Mouse (Mus musculus): ENCODE results near the gene Spsb4.
A peak's percentile ranks its signal among the peaks of the same experiment; 100 is the strongest.
"Not testable (repeated sequence)": the region's sequence is repeated elsewhere in the genome, so short reads cannot be mapped to it uniquely, and the experiment has no call there.

The Spsb4 gene

DNA sequence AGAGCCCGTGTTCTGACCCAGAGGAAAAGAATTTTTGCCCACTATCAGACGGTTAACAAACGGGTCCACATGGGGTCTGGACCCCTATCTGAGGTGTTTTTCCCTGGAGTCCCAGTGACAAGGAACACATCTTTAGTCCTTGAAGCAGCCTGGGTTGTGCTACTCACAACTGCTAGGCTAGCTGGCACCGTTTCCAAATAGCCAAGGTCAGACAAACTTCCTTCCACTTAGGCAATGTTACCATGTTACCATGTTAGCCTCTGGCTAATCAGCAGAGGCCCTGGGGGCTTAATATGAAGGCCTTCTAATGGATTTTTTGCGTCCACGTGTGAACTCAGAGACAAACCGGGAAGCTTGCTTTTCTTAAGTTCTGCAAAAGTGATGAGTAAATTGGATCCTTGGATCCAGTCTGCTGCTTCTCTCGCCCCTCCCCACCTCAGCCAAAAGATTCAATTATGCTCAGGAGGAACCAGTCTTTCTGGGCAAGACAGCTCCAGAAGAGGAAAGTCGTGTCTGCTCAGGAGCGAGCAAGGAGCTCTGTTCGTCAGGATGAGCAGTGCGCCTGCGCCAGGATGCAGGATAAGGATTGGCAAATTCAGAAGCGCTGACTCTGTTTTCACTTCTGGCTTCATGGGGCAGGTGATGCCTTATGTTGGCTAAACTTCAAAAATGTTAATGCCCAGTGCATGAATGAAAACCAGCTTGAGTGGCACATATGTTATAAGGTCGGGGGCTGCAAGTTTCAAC is 64.4 kb downstream of the Spsb4 start:
- no peak for DNase-seq (ENCODE audit: low read depth, low spot score)

DNA sequence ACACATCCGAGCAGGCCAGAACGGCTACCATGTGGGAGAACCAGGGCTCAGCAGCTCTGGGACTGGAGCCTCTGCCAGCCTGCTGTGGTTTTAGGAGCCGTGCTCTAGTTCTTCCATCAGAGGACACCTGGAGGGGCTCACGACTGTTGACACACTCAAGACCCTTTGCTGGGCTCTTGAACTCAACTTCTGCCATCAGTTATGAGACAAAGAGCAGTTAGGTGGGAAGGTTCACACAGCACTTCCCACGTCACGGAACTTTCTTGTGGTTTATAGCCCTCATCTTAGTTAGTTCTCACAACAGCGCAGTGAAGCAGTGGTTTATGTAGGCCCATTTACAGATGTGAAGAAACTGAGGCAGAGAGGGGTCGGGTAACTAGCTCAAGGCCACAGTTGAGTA is 65.2 kb downstream of the Spsb4 start:
- DNase-seq (ENCODE audit: low read depth, low spot score), result no peak

DNA sequence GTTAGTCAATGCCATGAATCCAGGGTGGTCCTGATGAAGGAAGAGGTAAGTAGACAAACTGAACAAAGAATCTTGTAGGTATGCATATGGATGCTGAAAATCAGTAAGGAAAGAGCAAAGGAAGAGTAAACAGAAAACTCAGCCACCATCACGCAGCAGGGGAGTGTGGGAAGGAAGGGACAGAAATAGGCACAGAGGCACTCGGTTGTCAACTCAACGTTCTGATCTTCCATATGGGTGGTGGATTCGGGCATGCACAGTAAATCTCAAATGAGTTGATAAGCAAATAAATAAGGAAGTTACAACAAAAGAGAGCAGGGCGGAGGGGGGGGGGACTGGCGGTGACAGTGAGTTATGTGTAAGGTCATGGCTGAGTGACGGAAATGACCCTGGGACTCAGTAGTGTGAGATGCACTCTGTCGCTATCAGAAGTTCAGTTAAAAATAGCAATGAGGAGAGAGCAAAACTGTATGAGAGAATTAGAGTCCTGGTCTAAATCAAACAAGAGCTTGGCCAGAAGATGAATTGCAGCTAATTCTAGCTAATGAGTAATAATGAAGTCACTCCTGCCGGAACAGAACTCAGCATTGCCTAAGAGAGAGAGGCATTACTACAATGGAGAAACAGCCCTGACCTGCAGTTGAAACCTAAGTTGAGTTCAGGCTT is 66.2 kb downstream of the Spsb4 start:
- DNase-seq (ENCODE audit: low read depth, low spot score), result no peak

DNA sequence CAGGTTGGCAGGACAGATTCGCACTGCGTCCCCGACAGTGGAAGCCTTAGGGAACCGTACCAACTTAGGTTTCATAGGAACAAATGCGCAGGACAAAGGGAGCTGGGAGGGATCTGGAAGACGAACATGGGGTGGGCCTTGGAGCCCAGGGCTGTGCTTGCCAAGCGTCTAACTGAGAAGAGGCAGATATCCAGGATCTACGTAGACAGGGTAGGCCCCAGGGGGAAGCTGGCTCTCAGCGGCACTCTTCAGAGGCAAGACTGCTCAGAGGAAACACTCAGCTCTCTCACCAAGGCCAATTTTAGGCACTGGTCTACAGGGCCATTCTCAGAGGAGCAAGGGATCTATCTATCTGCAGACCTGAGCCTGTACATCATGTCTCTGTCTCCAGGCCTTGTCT is 69.1 kb downstream of the Spsb4 start:
- DNase-seq (ENCODE audit: low read depth, low spot score), result no peak

DNA sequence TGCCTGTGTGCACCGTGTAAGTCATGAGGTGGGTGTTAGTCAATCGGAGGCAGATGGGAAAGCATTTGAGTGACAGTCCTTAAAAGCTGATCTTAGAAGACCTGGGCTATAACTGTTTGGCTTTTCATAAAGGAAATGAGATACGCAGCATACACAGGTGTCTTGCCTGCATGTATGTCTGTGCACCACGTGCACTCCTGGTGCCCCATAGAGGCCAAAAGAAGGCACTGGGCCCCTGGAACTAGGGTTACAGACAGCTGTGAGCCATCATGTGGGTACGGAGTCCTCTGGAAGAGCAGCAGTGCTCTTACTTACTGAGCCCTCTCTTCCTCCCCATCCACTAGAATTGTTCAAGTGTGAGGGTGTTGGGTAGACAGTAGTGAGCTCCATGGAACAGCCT is 70.1 kb downstream of the Spsb4 start:
- DNase-seq (ENCODE audit: low read depth, low spot score), result no peak

DNA sequence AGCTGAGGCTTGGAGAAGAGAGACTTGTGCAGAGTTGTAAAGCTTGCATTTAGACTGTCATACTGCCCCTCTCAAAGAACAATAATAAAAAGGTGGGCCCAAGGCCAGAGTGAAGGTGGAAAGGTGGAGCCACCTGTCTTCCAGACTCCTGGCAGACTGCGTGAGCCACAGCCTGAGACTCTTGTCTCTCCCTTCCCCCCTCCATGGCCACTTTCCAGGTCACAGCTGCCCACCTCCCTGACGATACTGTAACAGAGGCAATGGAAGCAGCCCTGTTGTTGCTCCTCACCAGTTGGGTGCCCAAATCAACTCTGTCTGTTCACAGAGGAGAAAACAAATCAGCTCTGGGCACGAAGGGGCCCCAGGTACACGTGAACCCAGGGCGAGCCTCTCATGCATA is 71.5 kb downstream of the Spsb4 start:
- DNase-seq (ENCODE audit: low read depth, low spot score), result no peak

- no peak for DNase-seq (ENCODE audit: low read depth, low spot score)
Measured at GRCm38 (mm10) chr9:96944517-96944916, 74.1 kb downstream of the Spsb4 start.

- DNase-seq (ENCODE audit: low read depth, low spot score), result no peak
Measured at GRCm38 (mm10) chr9:96942975-96943374, 75.7 kb downstream of the Spsb4 start.

GRCm38 (mm10) chr9:96938887-96939286 is 79.8 kb downstream of the Spsb4 start:
- DNase-seq (ENCODE audit: low read depth, low spot score), result no peak

DNA sequence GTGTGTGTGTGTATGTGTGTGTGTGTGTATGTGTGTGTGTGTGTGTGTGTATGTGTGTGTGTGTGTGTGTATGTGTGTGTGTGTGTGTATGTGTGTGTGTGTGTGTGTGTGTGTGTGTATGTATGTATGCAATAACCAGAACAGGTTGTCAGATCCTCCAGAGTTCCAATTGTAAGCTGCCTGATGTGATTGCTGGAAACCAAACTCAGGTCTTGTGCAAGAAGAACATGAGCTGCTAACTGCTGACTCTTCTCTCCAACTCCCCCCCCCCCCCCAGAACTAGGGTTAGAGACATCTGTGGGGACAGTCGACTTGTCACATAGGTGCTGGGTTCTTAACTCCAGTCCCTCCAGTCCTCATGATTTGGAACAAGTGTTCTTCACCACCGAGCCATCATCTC is 82.2 kb downstream of the Spsb4 start:
- DNase-seq (ENCODE audit: low read depth, low spot score), result not testable (repeated sequence)

- no peak for DNase-seq (ENCODE audit: low read depth, low spot score)
Measured at GRCm38 (mm10) chr9:96935556-96936300, 82.9 kb downstream of the Spsb4 start.

- DNase-seq (ENCODE audit: low read depth, low spot score), result no peak
Measured at GRCm38 (mm10) chr9:96934816-96935215, 83.8 kb downstream of the Spsb4 start.

DNA sequence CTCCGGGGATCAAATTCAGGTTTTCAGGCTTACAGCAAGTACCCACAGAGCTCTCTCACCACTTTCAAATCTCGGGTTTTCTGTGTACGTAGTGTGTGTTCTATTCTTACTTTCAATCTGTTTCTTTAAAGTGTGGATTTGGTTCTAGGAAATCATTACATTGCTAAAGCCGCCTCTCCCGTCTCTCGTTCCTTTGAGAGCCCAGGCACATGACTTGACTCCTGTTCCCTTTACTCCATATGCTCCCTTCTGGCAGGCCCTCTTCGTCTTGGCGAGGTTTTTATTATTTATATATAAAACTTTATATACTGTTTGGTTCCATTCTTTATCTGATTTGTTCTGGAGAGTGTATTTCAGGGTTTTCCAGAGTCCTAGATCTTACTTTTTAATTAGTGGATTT is 85.9 kb downstream of the Spsb4 start:
- DNase-seq (ENCODE audit: low read depth, low spot score), result no peak

DNA sequence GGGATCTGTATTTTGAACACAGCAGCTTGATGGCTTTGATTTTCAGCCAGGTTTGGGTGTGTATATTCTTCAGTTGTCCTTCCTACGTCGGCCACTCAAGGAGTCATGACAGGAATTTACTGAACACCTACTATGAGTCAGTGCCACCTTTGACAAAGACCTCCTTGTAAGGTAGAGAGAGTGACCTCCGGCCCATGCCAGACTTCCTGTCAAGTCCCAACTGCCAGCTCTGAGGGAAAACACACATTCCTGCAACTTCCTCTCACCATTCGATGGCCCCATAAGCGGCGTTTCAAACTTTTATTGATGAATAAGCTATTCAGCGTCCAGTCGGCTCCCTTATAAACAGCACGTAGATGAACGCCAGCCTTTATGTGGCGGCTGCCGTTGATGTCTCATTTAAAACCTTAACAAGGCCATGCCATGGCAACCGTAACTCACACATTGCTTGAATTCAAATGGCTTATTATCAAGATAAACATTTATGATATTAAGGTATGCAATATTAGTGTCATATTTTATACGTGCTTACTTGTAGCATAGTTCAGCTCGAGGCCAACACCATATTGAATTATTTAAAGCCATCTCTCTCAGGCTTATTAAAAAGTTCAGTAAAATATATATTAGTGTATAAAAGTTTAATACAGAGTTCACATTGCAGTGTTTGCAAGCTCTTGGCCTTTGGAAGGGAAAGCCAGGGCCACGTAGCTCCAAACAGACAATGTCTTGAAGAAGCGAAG is 94.9 kb downstream of the Spsb4 start:
- peak; percentile 49 for DNase-seq (ENCODE audit: low read depth, low spot score)

DNA sequence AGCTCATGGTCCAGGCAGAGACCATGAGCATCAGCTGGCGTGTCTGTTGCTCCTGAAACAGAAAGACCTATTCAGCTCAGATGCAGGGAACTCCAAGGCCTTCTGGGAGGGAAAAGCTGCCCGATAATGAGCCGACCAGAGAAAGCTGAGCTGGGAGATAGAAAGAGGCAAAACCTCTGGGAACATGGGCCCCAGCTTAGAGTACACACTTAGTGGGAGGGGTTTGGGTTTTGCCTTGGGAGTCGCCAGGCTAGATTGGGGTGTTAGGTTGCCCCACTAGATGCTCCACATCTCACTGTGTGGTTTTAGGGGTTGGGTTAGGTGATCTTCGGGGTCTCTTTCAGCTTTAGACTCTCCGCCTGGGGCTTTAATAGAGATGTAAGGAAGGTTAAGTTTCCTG is 95.5 kb downstream of the Spsb4 start:
- no peak for DNase-seq (ENCODE audit: low read depth, low spot score)

DNA sequence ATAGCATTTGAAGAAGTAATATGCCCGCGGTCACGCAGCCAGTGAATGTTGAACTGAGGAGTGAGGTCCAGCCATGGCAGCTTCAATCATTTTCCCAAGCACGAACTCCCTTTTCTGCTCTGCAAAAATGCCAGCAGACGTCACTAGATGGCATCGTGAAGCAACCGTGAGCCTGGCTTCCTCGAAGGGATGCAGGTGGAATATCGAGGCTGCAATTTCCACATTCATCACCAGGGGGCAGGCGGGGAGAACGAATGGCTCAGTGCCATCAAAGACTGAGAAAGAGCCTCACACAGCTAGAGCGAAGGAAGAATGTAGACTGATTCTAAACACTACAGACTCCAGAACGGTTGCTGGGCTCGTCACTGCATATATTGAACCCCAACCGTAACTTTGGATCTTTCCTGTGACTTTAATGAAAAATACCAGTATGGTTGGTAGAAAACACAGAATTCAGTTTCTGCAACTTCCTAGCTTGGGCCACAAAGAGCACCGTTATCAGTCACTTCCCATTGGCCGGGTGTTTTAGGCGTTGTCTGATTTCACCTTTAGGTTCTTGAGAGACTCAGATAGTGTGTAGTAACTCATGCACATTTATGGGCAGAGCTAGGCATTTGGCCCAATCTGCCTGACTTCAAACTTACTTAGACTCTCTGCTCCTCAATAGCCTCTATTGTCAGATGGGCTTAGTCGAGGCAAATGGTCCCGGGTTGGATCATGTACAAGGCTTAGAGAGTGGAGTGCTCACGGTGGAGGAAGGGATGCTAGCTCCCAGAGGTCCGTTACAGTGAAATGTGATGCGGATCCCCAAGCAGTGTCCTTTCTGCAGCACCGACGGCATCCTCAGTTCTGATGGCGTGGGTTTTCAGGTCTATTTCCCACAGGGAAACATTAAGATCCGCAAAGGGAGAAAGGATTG is 101.8 kb downstream of the Spsb4 start:
- peak; percentile 96 for DNase-seq (ENCODE audit: low read depth, low spot score)

GRCm38 (mm10) chr9:96916076-96916475 is 102.6 kb downstream of the Spsb4 start:
- no peak for DNase-seq (ENCODE audit: low read depth, low spot score)

DNA sequence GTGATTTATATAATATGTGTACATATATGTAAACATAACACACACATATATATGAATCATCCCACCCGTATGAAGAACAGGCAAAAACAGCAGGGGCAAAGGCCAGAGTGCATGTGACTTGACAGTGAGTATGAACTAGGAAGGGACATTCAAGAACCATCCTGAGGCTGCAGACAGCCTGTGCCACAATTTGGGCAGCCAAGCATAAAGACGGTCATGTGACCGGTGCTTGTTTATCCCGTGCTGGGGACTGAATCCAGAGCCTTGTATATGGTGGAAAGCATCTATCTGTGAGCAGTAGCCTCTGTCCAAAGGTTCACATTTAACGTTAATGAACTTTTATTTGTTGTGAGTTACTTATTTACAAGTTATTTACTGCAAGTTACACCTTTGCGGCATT is 103.8 kb downstream of the Spsb4 start:
- DNase-seq (ENCODE audit: low read depth, low spot score), result no peak

DNA sequence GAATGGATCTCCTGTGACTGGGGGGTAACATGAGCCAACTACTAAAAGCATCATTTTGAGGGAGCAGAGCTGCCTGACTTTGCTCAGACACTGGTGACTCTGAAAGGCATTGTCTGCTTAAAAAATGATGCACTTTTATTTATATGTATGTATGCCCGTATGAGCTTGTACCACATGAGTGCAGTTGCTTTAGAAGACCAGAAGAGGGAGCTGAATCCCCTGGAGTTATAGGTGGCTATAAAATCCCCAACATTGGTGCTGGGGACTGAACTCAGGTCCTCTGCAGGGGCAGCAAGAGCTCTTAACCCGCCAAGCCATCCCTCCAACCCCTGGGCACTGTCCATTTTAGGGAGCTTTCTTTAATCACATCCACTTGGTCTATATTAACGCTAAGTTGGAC is 104.6 kb downstream of the Spsb4 start:
- DNase-seq (ENCODE audit: low read depth, low spot score), result no peak

DNA sequence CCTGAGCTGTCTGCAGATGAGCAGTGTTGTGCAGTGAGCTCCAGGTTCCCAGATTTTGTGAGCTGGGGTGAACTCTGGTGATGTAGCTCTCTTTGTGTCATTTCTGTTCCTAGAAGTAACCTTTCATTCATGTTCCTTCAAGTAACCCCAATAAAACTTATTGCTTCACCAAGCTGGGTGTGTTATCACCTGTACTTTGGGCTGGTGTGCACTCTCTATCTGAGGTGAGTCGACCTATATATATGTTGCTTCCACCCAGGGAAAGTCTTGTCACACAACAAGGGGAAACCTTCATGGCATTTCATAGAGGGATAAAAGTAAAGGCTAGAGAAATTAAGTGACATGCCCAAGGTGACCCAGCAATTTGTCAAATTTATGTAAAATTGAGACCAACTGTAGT is 109.1 kb downstream of the Spsb4 start:
- DNase-seq (ENCODE audit: low read depth, low spot score), result no peak

- DNase-seq (ENCODE audit: low read depth, low spot score), result no peak
Measured at GRCm38 (mm10) chr9:96908737-96909136, 109.9 kb downstream of the Spsb4 start.

Measured in forelimb bud, embryonic 11.5 days (tissue).